Mouse (Mus musculus) C3H10T1/2 (cell line): ENCODE results near the gene Ppif. TPM values are rescaled to one million over a fixed set of nuclear protein-coding genes. Genes with fewer than 3 reads are reported as not detected.

Experiments
- polyA plus RNA-seq, 2 experiments: library from polyadenylated mRNA; unstranded; fragments of >200 nt; fragmentation: generic; extraction: Trizol; gene quantifications; one replicate each; pipeline ENCODE4 v1.2.1; 2012; ENCODE audit warnings: missing spikeins in 2 of 2

The Ppif gene
- 10 to 100 TPM; 18.3 to 22.8 TPM for polyA plus RNA-seq

DNA sequence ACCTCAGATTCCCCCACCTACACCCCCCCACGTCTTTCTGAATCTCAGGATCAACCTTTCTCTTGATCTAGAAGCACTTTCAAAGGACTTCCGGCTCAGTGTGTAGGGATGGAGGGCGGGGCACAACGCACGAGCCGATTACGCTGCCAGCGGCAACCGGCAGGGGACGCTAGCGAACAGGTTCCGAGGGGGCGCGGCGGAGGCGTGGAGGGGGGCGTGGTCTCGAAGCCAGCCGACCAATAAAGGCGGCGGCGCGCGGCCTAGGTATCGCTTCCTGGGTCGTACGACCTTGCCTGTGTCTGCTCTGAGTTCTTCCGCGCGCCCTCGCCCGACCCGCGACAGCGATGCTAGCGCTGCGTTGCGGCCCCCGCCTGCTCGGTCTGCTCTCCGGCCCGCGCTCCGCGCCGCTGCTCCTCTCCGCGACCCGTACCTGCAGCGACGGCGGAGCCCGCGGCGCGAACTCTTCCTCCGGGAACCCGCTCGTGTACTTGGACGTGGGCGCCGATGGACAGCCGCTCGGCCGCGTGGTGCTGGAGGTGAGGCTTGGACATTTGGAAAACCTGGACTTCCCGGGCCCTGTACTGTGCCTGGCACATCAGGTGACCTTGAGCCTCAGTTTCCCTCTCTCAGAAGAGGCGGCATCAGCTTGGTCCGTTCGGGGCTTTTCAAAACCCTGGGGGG, at the start of gene Ppif:
Gene Ppif (plus strand): TSS at position 267 of the 681 bp plus-strand sequence.

Other genes with a start within 250 kb of the Ppif start
- gene Zmiz1, start 235.0 kb upstream of the Ppif start, polyA plus RNA-seq = 10 to 100 TPM in 1 of 2 experiments, 1 to 10 TPM in 1; 3.4 to 33.6 TPM
- gene Zcchc24, start 74.9 kb downstream of the Ppif start, polyA plus RNA-seq = 10 to 100 TPM in 1 of 2 experiments, 1 to 10 TPM in 1; 5.2 to 69.0 TPM
- gene Anxa11, start 148.0 kb downstream of the Ppif start, polyA plus RNA-seq = 10 to 100 TPM; 25.6 to 35.8 TPM
- under 1 TPM; 0.08 to 0.25 TPM for gene Plac9a, start 208.9 kb downstream of the Ppif start, polyA plus RNA-seq
- 1 to 10 TPM in 1 of 2 experiments, under 1 TPM in 1; 0.69 to 1.0 TPM for gene Tmem254a, start 233.5 kb downstream of the Ppif start, polyA plus RNA-seq
- not detected for gene Cphx1, start 244.2 kb downstream of the Ppif start, polyA plus RNA-seq